In the genomic region with DNA sequence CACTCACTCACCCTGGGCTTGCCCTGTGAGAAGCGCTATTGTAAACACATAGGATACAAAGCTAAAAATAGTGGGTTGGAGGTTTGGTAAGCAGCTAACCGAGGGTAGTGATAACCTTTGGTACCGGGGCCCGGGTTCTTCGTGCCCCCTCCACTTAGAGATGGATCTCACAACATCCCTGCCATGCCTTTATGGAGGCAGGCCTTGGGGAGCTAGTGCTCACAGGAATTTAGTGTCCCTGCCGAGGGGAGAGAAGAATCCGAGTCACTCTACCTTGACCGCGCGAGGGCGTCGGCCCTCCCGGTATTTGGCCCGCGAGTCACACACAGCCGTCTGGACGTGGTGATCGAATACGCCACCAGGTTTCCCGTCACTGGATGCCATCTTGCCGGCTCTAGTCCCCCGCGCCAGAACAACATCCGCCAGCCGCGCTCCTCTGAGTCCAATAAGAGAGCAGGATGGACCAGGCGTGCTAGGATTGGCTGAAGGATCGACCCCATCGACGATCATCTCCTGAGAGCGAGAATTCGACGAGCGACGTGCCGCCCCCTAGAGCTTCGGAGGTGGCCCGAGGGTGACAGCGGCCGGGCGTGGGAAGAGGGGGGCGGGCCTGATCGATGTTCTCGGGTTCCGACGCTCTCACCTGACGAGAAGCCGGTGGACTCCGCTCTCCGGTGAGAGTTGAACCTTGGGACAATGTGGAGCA, we compare ENCODE assay signal across 8 mouse cellular contexts. TPM values are rescaled to one million over a fixed set of nuclear protein-coding genes. Genes with fewer than 3 reads are reported as not detected.
DNase-seq lines count a peak whose midpoint lies in the region; ATAC-seq and TF ChIP-seq lines count a peak whose summit lies in the region.

Pex1 (plus strand) TSS at position 374 of the 706 bp plus-strand sequence.

- peak within 1 kb of the TSS; percentile 88 for H3K4me3 ChIP-seq in heart, embryonic 12.5 days
- H3K4me3 ChIP-seq in kidney, postnatal 0 days (replicated peaks; ENCODE audit: low read depth, low read length): peak within 1 kb of the TSS; percentile 81
- peak within 1 kb of the TSS; percentile 71 for H3K4me3 ChIP-seq in liver, embryonic 11.5 days (ENCODE audit: low read depth, low read length)
- peak within 1 kb of the TSS; percentile 84 for H3K4me3 ChIP-seq in stomach, embryonic 14.5 days (ENCODE audit: low read depth, low read length)

- peaks cover 16% of the 10 kb centered on the region for H3K36me3 ChIP-seq in heart, embryonic 12.5 days
- 0 out of 2 replicates have a peak, but pooled peaks cover 2% of the 10 kb centered on the region for H3K36me3 ChIP-seq in kidney, postnatal 0 days (ENCODE audit: insufficient read depth, low read length)
- H3K36me3 ChIP-seq in liver, embryonic 11.5 days (ENCODE audit: control insufficient read depth, insufficient read depth, low read length): peaks cover 9% of the 10 kb centered on the region
- peaks cover 7% of the 10 kb centered on the region; the same call in 1 of the 2 replicates for H3K36me3 ChIP-seq in stomach, embryonic 14.5 days (ENCODE audit: control insufficient read depth, insufficient read depth, low read length)

- H3K27me3 ChIP-seq in heart, embryonic 12.5 days (replicated peaks): no peaks in the 10 kb centered on the region
- no peaks in the 10 kb centered on the region for H3K27me3 ChIP-seq in kidney, postnatal 0 days (ENCODE audit: insufficient read depth, low read length)
- H3K27me3 ChIP-seq in liver, embryonic 11.5 days (replicated peaks; ENCODE audit: control insufficient read depth, insufficient read depth, low read length): no peaks in the 10 kb centered on the region
- H3K27me3 ChIP-seq in stomach, embryonic 14.5 days (ENCODE audit: control insufficient read depth, insufficient read depth, low read length): no peaks in the 10 kb centered on the region

- peak; percentile 51; the same call in 1 of the 2 replicates for TF ChIP-seq CTCF in kidney, postnatal 0 days (IDR thresholded peaks at IDR 0.05; ENCODE audit: low read depth)

- H3K4me1 ChIP-seq in heart, embryonic 12.5 days (replicated peaks): peaks cover 14% of the 10 kb centered on the region
- H3K4me1 ChIP-seq in kidney, postnatal 0 days (replicated peaks; ENCODE audit: insufficient read depth, low read length): no peaks in the 10 kb centered on the region
- H3K4me1 ChIP-seq in liver, embryonic 11.5 days (replicated peaks; ENCODE audit: control insufficient read depth, insufficient read depth, low read length): peaks cover 7% of the 10 kb centered on the region
- H3K4me1 ChIP-seq in stomach, embryonic 14.5 days (ENCODE audit: control insufficient read depth, insufficient read depth, low read length): peaks cover 7% of the 10 kb centered on the region

- peak within 1 kb of the TSS; percentile 60 for H3K27ac ChIP-seq in heart, embryonic 12.5 days (ENCODE audit: poor library complexity, severe bottlenecking)
- H3K27ac ChIP-seq in kidney, postnatal 0 days: peak within 1 kb of the TSS; percentile 81
- peak within 1 kb of the TSS; percentile 57 for H3K27ac ChIP-seq in liver, embryonic 11.5 days (ENCODE audit: low read depth, low read length)
- H3K27ac ChIP-seq in stomach, embryonic 14.5 days (ENCODE audit: low read length): peak within 1 kb of the TSS; percentile 56; the same call in 1 of the 2 replicates

- peak; percentile 92 for ATAC-seq in erythroid progenitor cell, adult 5-6 weeks (replicated peaks; ENCODE audit: low FRiP score, poor library complexity, severe bottlenecking)
- peak; percentile 98 for ATAC-seq in heart, embryonic 12.5 days (ENCODE audit: insufficient number of reproducible peaks, low FRiP score)
- peak; percentile 99 for ATAC-seq in kidney, postnatal 0 days (replicated peaks; ENCODE audit: low FRiP score, low read depth)
- ATAC-seq in liver, embryonic 11.5 days (replicated peaks; ENCODE audit: low FRiP score): peak; percentile 98
- ATAC-seq in stomach, embryonic 14.5 days (ENCODE audit: insufficient number of reproducible peaks, insufficient read depth, low FRiP score, low read depth): peak; percentile 97

- peak; percentile 97 for DNase-seq in CD4-positive helper T cell, adult 2 months (ENCODE audit: low read depth, low spot score)
- peak; percentile 96 for DNase-seq in brain, embryonic 18.5 days (ENCODE audit: low read depth, low spot score)
- DNase-seq in kidney, postnatal 0 days (ENCODE audit: low spot score): peak; percentile 98
- DNase-seq in liver, embryonic 11.5 days (ENCODE audit: low spot score): peak; percentile 91
- DNase-seq in naive thymus-derived CD4-positive, alpha-beta T cell, adult 2 months (ENCODE audit: low read depth): peak; percentile 96

- no peaks in the 10 kb centered on the region for H3K9me3 ChIP-seq in heart, embryonic 12.5 days (replicated peaks)
- H3K9me3 ChIP-seq in kidney, postnatal 0 days (replicated peaks; ENCODE audit: low read length): no peaks in the 10 kb centered on the region
- H3K9me3 ChIP-seq in liver, embryonic 11.5 days (ENCODE audit: control insufficient read depth, low read length): no peaks in the 10 kb centered on the region
- H3K9me3 ChIP-seq in stomach, embryonic 14.5 days (ENCODE audit: control insufficient read depth, low read depth, low read length): no peaks in the 10 kb centered on the region

- WGBS in heart, embryonic 12.5 days: under 1% methylated on average over 50 of the region's 50 CpGs
- WGBS in kidney, postnatal 0 days: under 1% methylated on average over 48 of the region's 50 CpGs
- WGBS in liver, embryonic 11.5 days: under 1% methylated on average over 50 of the region's 50 CpGs
- under 1% methylated on average over 50 of the region's 50 CpGs for WGBS in stomach, embryonic 14.5 days

- peak within 1 kb of the TSS; percentile 81 for H3K9ac ChIP-seq in heart, embryonic 12.5 days
- peak within 1 kb of the TSS; percentile 69 for H3K9ac ChIP-seq in kidney, postnatal 0 days (ENCODE audit: low read depth, low read length)
- H3K9ac ChIP-seq in liver, embryonic 11.5 days (ENCODE audit: low read depth, low read length): peak within 1 kb of the TSS; percentile 75
- peak within 1 kb of the TSS; percentile 41; the same call in 1 of the 2 replicates for H3K9ac ChIP-seq in stomach, embryonic 14.5 days (replicated peaks; ENCODE audit: low read depth, low read length)

- H3K4me2 ChIP-seq in heart, embryonic 12.5 days: peak within 1 kb of the TSS; percentile 83
- H3K4me2 ChIP-seq in kidney, postnatal 0 days (ENCODE audit: low read length): peak within 1 kb of the TSS; percentile 91
- peak within 1 kb of the TSS; percentile 77 for H3K4me2 ChIP-seq in liver, embryonic 11.5 days
- peak within 1 kb of the TSS; percentile 66 for H3K4me2 ChIP-seq in stomach, embryonic 14.5 days (replicated peaks; ENCODE audit: low read depth, low read length)

RNA-seq across cellular contexts. Expression of gene Pex1, which starts in this region (rescaled TPM):
- 0.36 and 4.6 TPM in 2 replicates for total RNA-seq in erythroid progenitor cell, adult 5-6 weeks (2015; ENCODE audit: low replicate concordance)
- total RNA-seq in erythroid progenitor cell, adult 5-6 weeks (2017; ENCODE audit: low replicate concordance): 0.23 and 9.2 TPM in 2 replicates
- polyA plus RNA-seq in heart, embryonic 12.5 days (2016; fragmentation: Nextera tagmentation; extraction: Ambion mirVana): 12.9 and 16.9 TPM in 2 replicates
- polyA plus RNA-seq in kidney, postnatal 0 days (2015; fragmentation: Nextera tagmentation; extraction: Ambion mirVana): 16.4 and 16.6 TPM in 2 replicates
- polyA plus RNA-seq in liver, embryonic 11.5 days (2014; fragmentation: Nextera tagmentation; extraction: Ambion mirVana): 7.7 and 9.3 TPM in 2 replicates
- polyA plus RNA-seq in stomach, embryonic 14.5 days (2014; fragmentation: Nextera tagmentation; extraction: Ambion mirVana): 19.2 and 19.8 TPM in 2 replicates

Comparison
In these comparisons a context has a peak if more than half of its experiments do, and no peak if none do; other contexts are left out.
1. Peak in every context shown above with its lines: DNase-seq, ATAC-seq, H3K4me3 ChIP-seq and H3K27ac ChIP-seq.